Mouse (Mus musculus) cerebellum, adult 2 months (tissue): ENCODE measurements at regions not wholly inside any gene's neighbourhood (a gene's known extent, or its start where the extent isn't known, plus 50 kb on each side); places are given as distances from the start of the nearest gene placed in this dataset.
"Not testable (repeated sequence)": the region's sequence is repeated elsewhere in the genome, so short reads cannot be mapped to it uniquely, and the experiment has no call there.

Experiments used
- CTCF ChIP-seq: fragments of 200-500 bp; IDR thresholded peaks from 2 replicates; pipeline ENCODE4 v1.5.1; 2011; ENCODE audit warnings: low read depth, mild to moderate bottlenecking, control low read depth, low read length, moderate library complexity, borderline replicate concordance; ENCODE audit not compliant: insufficient read depth
- POLR2A ChIP-seq: fragments of 200-500 bp; IDR thresholded peaks from 2 replicates; pipeline ENCODE4 v1.6.1; 2011; ENCODE audit warnings: low read length, control low read depth, borderline replicate concordance; ENCODE audit not compliant: insufficient read depth

DNA sequence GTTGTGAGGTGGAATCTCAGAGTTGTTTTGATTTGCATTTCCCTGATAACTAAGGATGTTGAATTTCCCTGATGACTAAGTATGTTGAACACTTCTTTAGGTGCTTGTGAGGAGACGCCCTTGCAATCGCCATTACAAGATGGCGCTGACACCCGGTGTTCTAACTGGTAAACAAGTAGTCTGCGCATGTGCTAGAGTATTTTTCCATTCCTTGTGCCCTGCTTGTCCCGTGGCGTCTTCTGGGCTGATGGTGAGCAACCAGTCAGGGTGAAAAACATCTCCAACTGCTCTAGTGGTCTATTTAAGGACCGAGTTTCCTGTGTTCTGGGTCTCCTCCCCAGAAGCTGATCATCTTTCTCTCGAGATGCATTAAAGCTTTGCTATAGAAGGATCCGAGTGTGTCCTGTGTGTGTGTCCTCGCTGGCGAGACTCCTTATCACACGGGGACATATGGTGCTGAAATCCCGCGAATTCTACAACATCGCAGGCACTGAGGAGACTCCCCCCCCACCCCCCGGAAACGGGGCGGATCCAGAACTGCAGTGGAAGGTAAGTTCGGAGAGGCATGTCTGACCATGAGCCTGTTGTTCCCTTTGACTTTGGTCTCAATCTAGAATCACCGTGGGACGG is 466.5 kb downstream of the Gm11232 start:
- not testable (repeated sequence) for TF ChIP-seq CTCF, POLR2A
